Mouse (Mus musculus) liver, embryonic 16.5 days (tissue): Measurements from ENCODE around the gene Scn3b. TPM values are rescaled to one million over a fixed set of nuclear protein-coding genes. Genes with fewer than 3 reads are reported as not detected.

Source experiments
- ATAC-seq: fragments of 200-750 bp; cut with Nextera tagmentation; 2 replicates; pipeline ENCODE4 v1.8.0; 2017; ENCODE audit warnings: low read depth, mild to moderate bottlenecking, moderate number of reproducible peaks, moderate library complexity
- H3K27ac ChIP-seq: fragments of 300-500 bp; sonication (generic); 2 replicates; pipeline ENCODE4 v1.5.1; 2014; ENCODE audit warnings: mild to moderate bottlenecking, low read length
- H3K27me3 ChIP-seq: fragments of 300-500 bp; sonication (generic); 2 replicates; pipeline ENCODE4 v1.6.1; 2014; ENCODE audit warnings: low read depth, low read length, mixed read lengths; ENCODE audit not compliant: control insufficient read depth, insufficient read depth
- H3K36me3 ChIP-seq: fragments of 300-500 bp; sonication (generic); 2 replicates; pipeline ENCODE4 v1.6.1; 2014; ENCODE audit warnings: mild to moderate bottlenecking; ENCODE audit not compliant: control insufficient read depth, insufficient read depth
- H3K4me1 ChIP-seq: fragments of 300-500 bp; sonication (generic); 2 replicates; pipeline ENCODE4 v1.6.1; 2014; ENCODE audit warnings: low read depth, low read length, mixed read lengths; ENCODE audit not compliant: control insufficient read depth
- H3K4me2 ChIP-seq: fragments of 300-500 bp; sonication (generic); 2 replicates; pipeline ENCODE4 v1.6.1; 2014; ENCODE audit warnings: low read depth, low read length, mixed read lengths
- H3K4me3 ChIP-seq: fragments of 300-500 bp; sonication (generic); 2 replicates; pipeline ENCODE4 v1.5.1; 2014; ENCODE audit warnings: low read depth, mild to moderate bottlenecking, low read length
- H3K9ac ChIP-seq: fragments of 300-500 bp; sonication (generic); 2 replicates; pipeline ENCODE4 v1.6.1; 2014; ENCODE audit warnings: low read depth, low read length
- H3K9me3 ChIP-seq: fragments of 300-500 bp; sonication (generic); replicated peaks from 2 replicates; pipeline ENCODE4 v1.6.1; 2016; ENCODE audit warnings: low read length; ENCODE audit not compliant: control insufficient read depth
- WGBS: fragments of 180-500 bp; shearing (Covaris S2); extraction: QIAGEN DNeasy Blood & Tissue Kit; methylation state at CpG from one replicate; pipeline ENCODE4 v1.1.7; 2014; ENCODE audit not compliant: insufficient replicate concordance; 5-methylcytosine and 5-hydroxymethylcytosine counted together
- polyA plus RNA-seq: library from polyadenylated mRNA; unstranded; fragments of >200 nt; fragmentation: Nextera tagmentation; extraction: Ambion mirVana; gene quantifications from 2 replicates; pipeline ENCODE4 v1.2.1, GENCODE M21; 2015

Gene Scn3b
- polyA plus RNA-seq, 1 experiment from 2014 or later: 0.30 TPM

GRCm38 (mm10) chr9:40239749-40240148 is 29.3 kb upstream of the Scn3b start:
- no peak overlapping the region for H3K27ac ChIP-seq
- WGBS: 32% methylated on average over 4 of the region's 4 CpGs
- H3K4me1 ChIP-seq: no peaks in the 10 kb centered on the region
- H3K9ac ChIP-seq: no peak overlapping the region
- no peaks in the 10 kb centered on the region for H3K9me3 ChIP-seq
- no peak overlapping the region for H3K4me2 ChIP-seq
- no peak for ATAC-seq
- H3K27me3 ChIP-seq: peaks cover 12% of the 10 kb centered on the region; the same call in 1 of the 2 replicates
- H3K36me3 ChIP-seq: no peaks in the 10 kb centered on the region
- no peak overlapping the region for H3K4me3 ChIP-seq

GRCm38 (mm10) chr9:40240311-40240710 is 28.7 kb upstream of the Scn3b start:
- H3K27ac ChIP-seq: no peak overlapping the region
- H3K4me2 ChIP-seq: no peak overlapping the region
- 22% methylated on average over 5 of the region's 5 CpGs for WGBS
- no peaks in the 10 kb centered on the region for H3K9me3 ChIP-seq
- H3K36me3 ChIP-seq: no peaks in the 10 kb centered on the region
- peaks cover 12% of the 10 kb centered on the region; the same call in 1 of the 2 replicates for H3K27me3 ChIP-seq
- H3K4me3 ChIP-seq: no peak overlapping the region
- ATAC-seq: no peak
- H3K4me1 ChIP-seq: no peaks in the 10 kb centered on the region
- no peak overlapping the region for H3K9ac ChIP-seq

- peaks cover 12% of the 10 kb centered on the region; the same call in 1 of the 2 replicates for H3K27me3 ChIP-seq
- H3K9me3 ChIP-seq: no peaks in the 10 kb centered on the region
- WGBS: 1% methylated on average over 15 of the region's 15 CpGs
- peak overlapping the region; percentile 36 for H3K4me3 ChIP-seq
- no peak overlapping the region for H3K27ac ChIP-seq
- H3K4me2 ChIP-seq: peak overlapping the region; percentile 57
- H3K4me1 ChIP-seq: no peaks in the 10 kb centered on the region
- ATAC-seq: no peak
- no peak overlapping the region for H3K9ac ChIP-seq
- H3K36me3 ChIP-seq: no peaks in the 10 kb centered on the region
Measured at GRCm38 (mm10) chr9:40241223-40241801, 27.7 kb upstream of the Scn3b start.

GRCm38 (mm10) chr9:40241951-40242888 is 26.8 kb upstream of the Scn3b start:
- ATAC-seq: no peak
- Histone ChIP-seq H3K27ac (no peak overlapping the region), H3K9me3 (no peaks in the 10 kb centered on the region), H3K4me1 (no peaks in the 10 kb centered on the region), H3K27me3 (peaks cover 12% of the 10 kb centered on the region; the same call in 1 of the 2 replicates), H3K9ac (no peak overlapping the region), H3K4me2 (peak overlapping the region; percentile 57), H3K4me3 (peak overlapping the region; percentile 36), H3K36me3 (no peaks in the 10 kb centered on the region)
- WGBS: 46% methylated on average over 13 of the region's 13 CpGs

- no peak for ATAC-seq
- Histone ChIP-seq H3K9me3 (no peaks in the 10 kb centered on the region), H3K27me3 (peaks cover 6% of the 10 kb centered on the region; the same call in 1 of the 2 replicates), H3K9ac (no peak overlapping the region), H3K27ac (no peak overlapping the region), H3K4me3 (no peak overlapping the region), H3K4me1 (no peaks in the 10 kb centered on the region), H3K36me3 (no peaks in the 10 kb centered on the region), H3K4me2 (no peak overlapping the region)
- WGBS: 68% methylated on average over 9 of the region's 9 CpGs
Measured at GRCm38 (mm10) chr9:40245466-40245865, 23.6 kb upstream of the Scn3b start.

- peaks cover 2% of the 10 kb centered on the region; the same call in 1 of the 2 replicates for H3K27me3 ChIP-seq
- no peaks in the 10 kb centered on the region for H3K4me1 ChIP-seq
- H3K9ac ChIP-seq: no peak overlapping the region
- H3K4me3 ChIP-seq: no peak overlapping the region
- H3K9me3 ChIP-seq: no peaks in the 10 kb centered on the region
- no peak for ATAC-seq
- no peaks in the 10 kb centered on the region for H3K36me3 ChIP-seq
- WGBS: 63% methylated on average over 7 of the region's 7 CpGs
- no peak overlapping the region for H3K4me2 ChIP-seq
- no peak overlapping the region for H3K27ac ChIP-seq
Measured at GRCm38 (mm10) chr9:40245974-40246665, 22.9 kb upstream of the Scn3b start.

GRCm38 (mm10) chr9:40246702-40247101 is 22.3 kb upstream of the Scn3b start:
- H3K4me2 ChIP-seq: no peak overlapping the region
- no peaks in the 10 kb centered on the region for H3K9me3 ChIP-seq
- no peak overlapping the region for H3K4me3 ChIP-seq
- H3K4me1 ChIP-seq: no peaks in the 10 kb centered on the region
- no peaks in the 10 kb centered on the region for H3K36me3 ChIP-seq
- no peak overlapping the region for H3K9ac ChIP-seq
- 74% methylated on average over 6 of the region's 6 CpGs for WGBS
- no peak for ATAC-seq
- no peaks in the 10 kb centered on the region for H3K27me3 ChIP-seq
- no peak overlapping the region for H3K27ac ChIP-seq

- no peak overlapping the region for H3K4me2 ChIP-seq
Measured at GRCm38 (mm10) chr9:40249106-40249505, 19.9 kb upstream of the Scn3b start.

More at GRCm38 (mm10) chr9:40249106-40249505, 19.9 kb upstream of the Scn3b start:
- Histone ChIP-seq H3K27me3 (no peaks in the 10 kb centered on the region), H3K9ac (no peak overlapping the region), H3K4me3 (no peak overlapping the region), H3K4me1 (no peaks in the 10 kb centered on the region), H3K9me3 (no peaks in the 10 kb centered on the region), H3K36me3 (no peaks in the 10 kb centered on the region), H3K27ac (no peak overlapping the region)
- no peak for ATAC-seq
- 20% methylated on average over 1 of the region's 1 CpGs for WGBS
